Mouse (Mus musculus) liver, embryonic 12.5 days (tissue): ENCODE results near the gene Zdhhc4. TPM values are rescaled to one million over a fixed set of nuclear protein-coding genes. Genes with fewer than 3 reads are reported as not detected.

Source experiments
- ATAC-seq: fragments of 200-750 bp; cut with Nextera tagmentation; 2 replicates; pipeline ENCODE4 v1.8.0; 2017; ENCODE audit warnings: moderate number of reproducible peaks, mild to moderate bottlenecking, moderate library complexity
- H3K27ac ChIP-seq: fragments of 300-500 bp; sonication (generic); 2 replicates; pipeline ENCODE4 v1.5.1; 2016; ENCODE audit warnings: mild to moderate bottlenecking
- H3K27me3 ChIP-seq: fragments of 300-500 bp; sonication (generic); replicated peaks from 2 replicates; pipeline ENCODE4 v1.6.1; 2016; ENCODE audit warnings: mild to moderate bottlenecking, moderate library complexity
- H3K36me3 ChIP-seq: fragments of 300-500 bp; sonication (generic); 2 replicates; pipeline ENCODE4 v1.6.1; 2016; ENCODE audit warnings: mild to moderate bottlenecking, moderate library complexity
- H3K4me1 ChIP-seq: fragments of 300-500 bp; sonication (generic); 2 replicates; pipeline ENCODE4 v1.6.1; 2016
- H3K4me2 ChIP-seq: fragments of 300-500 bp; sonication (generic); 2 replicates; pipeline ENCODE4 v1.6.1; 2016; ENCODE audit warnings: mild to moderate bottlenecking, moderate library complexity
- H3K4me3 ChIP-seq: fragments of 300-500 bp; sonication (generic); 2 replicates; pipeline ENCODE4 v1.5.1; 2016; ENCODE audit warnings: mild to moderate bottlenecking, moderate library complexity
- H3K9ac ChIP-seq: fragments of 300-500 bp; sonication (generic); 2 replicates; pipeline ENCODE4 v1.6.1; 2016; ENCODE audit warnings: mild to moderate bottlenecking, moderate library complexity
- H3K9me3 ChIP-seq: fragments of 300-500 bp; sonication (generic); replicated peaks from 2 replicates; pipeline ENCODE4 v1.6.1; 2016; ENCODE audit warnings: mild to moderate bottlenecking, moderate library complexity
- WGBS: fragments of 180-500 bp; shearing (Covaris S2); methylation state at CpG from one replicate; pipeline ENCODE4 v1.1.7; 2016; ENCODE audit not compliant: insufficient replicate concordance; 5-methylcytosine and 5-hydroxymethylcytosine counted together
- polyA plus RNA-seq: library from polyadenylated mRNA; unstranded; fragments of >200 nt; fragmentation: Nextera tagmentation; extraction: Ambion mirVana; gene quantifications from 2 replicates; pipeline ENCODE4 v1.2.1, GENCODE M21; 2016

Zdhhc4 gene
- polyA plus RNA-seq, 1 experiment from 2014 or later = 42.9 TPM

- Histone ChIP-seq H3K4me3 (peak overlapping the region; percentile 72), H3K36me3 (no peaks in the 10 kb centered on the region), H3K9ac (peak overlapping the region; percentile 62), H3K27ac (no peak overlapping the region), H3K4me1 (peaks cover 19% of the 10 kb centered on the region), H3K27me3 (peaks cover 55% of the 10 kb centered on the region), H3K4me2 (peak overlapping the region; percentile 86), H3K9me3 (no peaks in the 10 kb centered on the region)
- no peak for ATAC-seq
- 8% methylated on average over 12 of the region's 12 CpGs for WGBS
These were observed 58.9 kb downstream of the Zdhhc4 start for GRCm38 (mm10) chr5:143270151-143270519.

DNA sequence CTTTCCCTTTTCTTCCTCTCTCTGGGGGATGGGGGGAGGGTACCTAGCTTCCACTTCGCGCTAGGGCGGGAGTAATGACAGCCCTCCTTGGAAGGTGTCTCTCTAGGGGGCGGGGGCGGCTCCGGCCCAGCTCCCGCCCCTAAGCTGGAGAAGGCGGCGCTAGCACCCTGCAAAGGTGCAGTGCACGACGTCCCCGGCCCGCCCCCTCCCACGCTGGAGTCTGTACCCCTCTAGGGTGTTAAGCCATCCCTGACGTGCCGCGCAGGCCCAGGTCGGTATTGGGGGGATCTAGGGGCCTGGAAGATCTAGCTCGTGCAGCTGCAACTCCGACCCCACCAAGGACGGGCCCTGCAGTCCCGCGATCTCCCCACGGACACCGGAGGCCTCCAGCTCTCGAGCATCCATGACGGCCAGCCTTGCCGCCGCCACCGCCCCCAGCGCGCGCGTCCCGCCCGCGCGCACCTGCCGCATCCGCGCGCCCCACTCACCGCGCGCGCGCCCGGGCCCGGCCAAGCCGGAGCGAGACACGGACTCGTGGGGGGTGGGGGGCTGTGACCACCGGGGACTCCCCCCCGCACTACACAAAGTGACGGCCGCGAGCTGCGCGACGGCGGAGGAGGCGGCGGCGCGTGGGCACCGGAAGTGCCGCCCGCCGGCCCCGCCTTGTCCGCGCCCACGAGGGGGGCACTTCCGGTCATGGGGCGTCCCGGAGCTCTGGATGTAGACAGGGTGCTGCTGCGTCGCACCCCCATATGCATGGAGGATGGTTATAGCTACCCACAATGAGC, 59.5 kb downstream of the Zdhhc4 start, which contains the start of gene Zfp316:
Zfp316 (minus strand) TSS at position 660 of the 788 bp plus-strand sequence.
- Histone ChIP-seq H3K9ac (peak within 1 kb of the TSS; percentile 62), H3K4me3 (peak within 1 kb of the TSS; percentile 72), H3K36me3 (no peaks in the 10 kb centered on the region), H3K4me2 (peak within 1 kb of the TSS; percentile 86), H3K4me1 (peaks cover 19% of the 10 kb centered on the region), H3K9me3 (no peaks in the 10 kb centered on the region), H3K27ac (peak within 1 kb of the TSS; percentile 65; the same call in 1 of the 2 replicates), H3K27me3 (peaks cover 50% of the 10 kb centered on the region)
- WGBS = 2% methylated on average over 79 of the region's 79 CpGs
- peak; percentile 58 for ATAC-seq

DNA sequence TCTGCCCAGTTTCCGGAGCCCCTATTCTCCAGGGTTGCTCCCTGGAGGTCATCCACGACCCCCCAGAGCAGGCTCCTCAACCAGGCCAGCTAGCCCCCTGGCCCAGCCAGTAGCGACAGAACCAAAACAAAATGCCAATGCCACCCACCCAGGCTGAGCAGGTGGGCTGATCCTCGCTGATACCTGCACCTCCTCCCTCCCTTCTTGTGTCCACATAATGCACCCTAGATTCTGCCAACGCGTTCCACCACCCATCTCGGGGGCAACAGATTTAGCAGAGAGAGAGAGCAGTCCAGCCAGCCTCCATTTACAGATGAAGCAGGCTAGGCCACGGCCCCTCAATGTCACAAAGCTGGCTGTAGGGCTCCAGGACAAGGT, 60.1 kb downstream of the Zdhhc4 start:
- H3K27me3 ChIP-seq = peaks cover 50% of the 10 kb centered on the region
- peak overlapping the region; percentile 72 for H3K4me3 ChIP-seq
- H3K4me1 ChIP-seq = peaks cover 19% of the 10 kb centered on the region
- ATAC-seq = no peak
- no peaks in the 10 kb centered on the region for H3K36me3 ChIP-seq
- WGBS = 33% methylated on average over 8 of the region's 8 CpGs
- no peaks in the 10 kb centered on the region for H3K9me3 ChIP-seq
- peak overlapping the region; percentile 86 for H3K4me2 ChIP-seq
- no peak overlapping the region for H3K9ac ChIP-seq
- H3K27ac ChIP-seq = no peak overlapping the region

DNA sequence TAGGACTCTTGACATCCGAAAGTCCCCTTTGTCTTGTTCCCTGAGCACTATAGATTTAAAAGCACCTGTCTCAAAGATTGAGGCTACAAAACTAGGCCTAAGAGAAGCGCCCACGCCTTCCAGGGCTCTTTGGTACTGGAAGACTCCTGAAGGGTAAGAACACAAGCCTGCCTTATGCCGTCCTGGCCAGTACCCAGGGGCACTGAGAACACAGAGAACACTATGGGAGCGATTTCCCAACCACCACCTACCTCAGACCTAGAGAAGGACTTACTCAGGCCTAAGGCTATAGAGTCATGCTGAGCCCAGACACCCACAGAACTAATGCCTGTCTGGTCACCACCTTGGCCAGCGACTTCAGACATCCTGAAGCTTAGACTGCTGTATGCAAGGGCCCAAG, 62.3 kb downstream of the Zdhhc4 start:
- H3K27ac ChIP-seq = no peak overlapping the region
- 60% methylated on average over 6 of the region's 6 CpGs for WGBS
- no peak for ATAC-seq
- H3K4me1 ChIP-seq = peaks cover 19% of the 10 kb centered on the region
- no peak overlapping the region for H3K9ac ChIP-seq
- no peak overlapping the region for H3K4me3 ChIP-seq
- peaks cover 60% of the 10 kb centered on the region for H3K27me3 ChIP-seq
- H3K4me2 ChIP-seq = no peak overlapping the region
- H3K9me3 ChIP-seq = no peaks in the 10 kb centered on the region
- 0 out of 2 replicates have a peak, but pooled peaks cover 6% of the 10 kb centered on the region for H3K36me3 ChIP-seq

Other genes starting within 250 kb of the Zdhhc4 start
- gene Rnf216, start 216.3 kb downstream of the Zdhhc4 start, polyA plus RNA-seq = 28.5 and 30.1 TPM in 2 replicates
- not detected in 2 replicates for gene Olfr718-ps1, start 181.7 kb downstream of the Zdhhc4 start, polyA plus RNA-seq
- 3.5 and 3.7 TPM in 2 replicates for gene Rbak, start 148.5 kb downstream of the Zdhhc4 start, polyA plus RNA-seq
- not detected in 2 replicates for gene Spdye4b, start 148.2 kb downstream of the Zdhhc4 start, polyA plus RNA-seq
- gene Spdye4a, start 102.4 kb downstream of the Zdhhc4 start, polyA plus RNA-seq = not detected in 2 replicates
- gene Zfp12, start 94.1 kb downstream of the Zdhhc4 start, polyA plus RNA-seq = 5.5 TPM in 2 replicates
- 0.78 and 1.0 TPM in 2 replicates for gene Zfp316, start 59.2 kb downstream of the Zdhhc4 start, polyA plus RNA-seq
- gene Zfp853, start 35.6 kb downstream of the Zdhhc4 start, polyA plus RNA-seq = not detected in 2 replicates
- gene E130309D02Rik, start 13.9 kb downstream of the Zdhhc4 start, polyA plus RNA-seq = 43.6 and 44.8 TPM in 2 replicates
- 0.04 TPM in 1 of 2 replicates, not detected in the other for gene Grid2ip, start 28.1 kb upstream of the Zdhhc4 start, polyA plus RNA-seq
- 171 and 174 TPM in 2 replicates for gene Kdelr2, start 74.6 kb upstream of the Zdhhc4 start, polyA plus RNA-seq
- 11.8 and 12.6 TPM in 2 replicates for gene Daglb, start 135.3 kb upstream of the Zdhhc4 start, polyA plus RNA-seq
- gene Rac1, start 198.8 kb upstream of the Zdhhc4 start, polyA plus RNA-seq = 254 and 256 TPM in 2 replicates